Mouse (Mus musculus) hindbrain, postnatal 0 days (tissue): ENCODE data around the gene Rnf216. TPM values are rescaled to one million over a fixed set of nuclear protein-coding genes. Genes with fewer than 3 reads are reported as not detected.

ENCODE experiments used
- ATAC-seq: fragments of 200-750 bp; cut with Nextera tagmentation; 2 replicates; pipeline ENCODE4 v1.8.0; 2017; ENCODE audit warnings: mild to moderate bottlenecking, moderate TSS enrichment, moderate library complexity
- DNase-seq: peaks from one replicate; pipeline ENCODE4 v3.0.0-alpha.2; 2015; ENCODE audit warnings: low spot score
- H3K27ac ChIP-seq: fragments of 300-500 bp; sonication (generic); 2 replicates; pipeline ENCODE4 v1.5.1; 2014; ENCODE audit warnings: mild to moderate bottlenecking
- H3K27me3 ChIP-seq: fragments of 300-500 bp; sonication (generic); 2 replicates; pipeline ENCODE4 v1.6.1; 2014; ENCODE audit warnings: low read length, mixed read lengths; ENCODE audit not compliant: insufficient read depth
- H3K36me3 ChIP-seq: fragments of 300-500 bp; sonication (generic); 2 replicates; pipeline ENCODE4 v1.6.1; 2014; ENCODE audit warnings: low read length, mixed read lengths; ENCODE audit not compliant: insufficient read depth
- H3K4me1 ChIP-seq: fragments of 300-500 bp; sonication (generic); 2 replicates; pipeline ENCODE4 v1.6.1; 2014; ENCODE audit warnings: antibody characterized with exemption, low read length, mixed read lengths; ENCODE audit not compliant: insufficient read depth
- H3K4me2 ChIP-seq: fragments of 300-500 bp; sonication (generic); 2 replicates; pipeline ENCODE4 v1.6.1; 2014; ENCODE audit warnings: low read depth, mild to moderate bottlenecking, low read length, moderate library complexity, mixed read lengths
- H3K4me3 ChIP-seq: fragments of 300-500 bp; sonication (generic); 2 replicates; pipeline ENCODE4 v1.5.1; 2014; ENCODE audit warnings: low read length
- H3K9ac ChIP-seq: fragments of 300-500 bp; sonication (generic); replicated peaks from 2 replicates; pipeline ENCODE4 v1.6.1; 2014; ENCODE audit warnings: mild to moderate bottlenecking, low read length, moderate library complexity, mixed read lengths
- H3K9me3 ChIP-seq: fragments of 300-500 bp; sonication (generic); 2 replicates; pipeline ENCODE4 v1.6.1; 2016; ENCODE audit warnings: low read length, mixed read lengths
- CTCF ChIP-seq: IDR thresholded peaks from 2 replicates; pipeline ENCODE4 v1.5.1; 2016; ENCODE audit warnings: antibody characterized with exemption, control low read depth, low read depth
- WGBS: fragments of 180-500 bp; shearing (Covaris S2); extraction: QIAGEN DNeasy Blood & Tissue Kit; methylation state at CpG from one replicate; pipeline ENCODE4 v1.1.7; 2014; 5-methylcytosine and 5-hydroxymethylcytosine counted together
- polyA plus RNA-seq: library from polyadenylated mRNA; unstranded; fragments of >200 nt; fragmentation: Nextera tagmentation; extraction: Ambion mirVana; gene quantifications from 2 replicates; pipeline ENCODE4 v1.2.1, GENCODE M21; 2015
- total RNA-seq: library from RNA; depleted of rRNA; stranded (reverse); fragments of >200 nt; gene quantifications from 2 replicates; pipeline ENCODE4 v1.2.3, GENCODE M21; 2014

Gene Rnf216
- total and polyA plus RNA-seq, 2 experiments from 2014 or later, result 25.3 to 28.0 TPM

DNA sequence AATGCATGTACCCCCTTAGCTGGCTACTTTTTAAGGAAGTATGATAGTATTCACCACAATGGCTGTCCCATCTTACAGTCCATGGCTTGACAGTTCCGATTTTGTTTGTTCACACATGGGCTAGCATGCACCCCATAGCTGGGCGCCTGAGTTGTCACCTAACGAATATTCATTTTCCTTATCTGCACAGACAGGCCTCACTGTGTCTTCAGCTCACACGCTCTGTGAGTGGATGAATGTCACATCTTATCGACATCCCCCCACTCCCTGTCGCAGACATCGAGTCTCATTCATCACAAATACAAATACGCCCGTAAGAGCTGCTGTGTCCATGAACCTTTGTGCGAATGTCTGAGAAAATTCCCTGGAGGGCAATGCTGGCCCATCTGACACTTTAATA, 128.5 kb downstream of the Rnf216 start:
- no peak for ATAC-seq
- Histone ChIP-seq H3K4me1 (no peaks in the 10 kb centered on the region), H3K4me3 (no peak overlapping the region), H3K9ac (no peak overlapping the region), H3K36me3 (no peaks in the 10 kb centered on the region), H3K9me3 (no peaks in the 10 kb centered on the region), H3K4me2 (no peak overlapping the region), H3K27ac (no peak overlapping the region), H3K27me3 (no peaks in the 10 kb centered on the region)
- TF ChIP-seq CTCF, result no peak
- 70% methylated on average over 10 of the region's 10 CpGs for WGBS
- DNase-seq, result no peak

DNA sequence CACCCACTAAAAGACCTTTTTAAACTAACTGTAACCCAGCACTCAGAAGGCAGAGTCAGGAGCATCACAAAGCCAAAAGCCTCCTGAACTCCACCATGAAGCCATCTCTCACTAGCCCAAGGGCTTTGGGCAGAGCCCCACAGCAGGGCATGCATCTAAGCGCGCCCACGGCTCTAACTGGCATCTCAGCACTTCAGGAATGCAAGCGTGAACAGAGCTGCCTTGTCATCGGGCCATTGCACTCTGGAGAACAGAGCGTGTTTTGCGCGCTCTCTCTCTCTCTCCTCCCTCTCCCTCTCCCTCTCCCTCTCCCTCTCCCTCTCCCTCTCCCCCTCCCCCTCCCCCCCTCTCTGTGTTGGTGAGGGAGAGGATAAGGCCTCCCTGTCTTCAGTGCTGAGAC, 129.6 kb downstream of the Rnf216 start:
- no peaks in the 10 kb centered on the region for H3K4me1 ChIP-seq
- H3K4me2 ChIP-seq, result no peak overlapping the region
- TF ChIP-seq CTCF, result no peak
- H3K27ac ChIP-seq, result no peak overlapping the region
- no peak overlapping the region for H3K9ac ChIP-seq
- H3K27me3 ChIP-seq, result no peaks in the 10 kb centered on the region
- DNase-seq, result no peak
- ATAC-seq, result peak; percentile 15; the same call in 1 of the 2 replicates
- H3K4me3 ChIP-seq, result no peak overlapping the region
- H3K36me3 ChIP-seq, result no peaks in the 10 kb centered on the region
- 46% methylated on average over 8 of the region's 8 CpGs for WGBS
- no peaks in the 10 kb centered on the region for H3K9me3 ChIP-seq

DNA sequence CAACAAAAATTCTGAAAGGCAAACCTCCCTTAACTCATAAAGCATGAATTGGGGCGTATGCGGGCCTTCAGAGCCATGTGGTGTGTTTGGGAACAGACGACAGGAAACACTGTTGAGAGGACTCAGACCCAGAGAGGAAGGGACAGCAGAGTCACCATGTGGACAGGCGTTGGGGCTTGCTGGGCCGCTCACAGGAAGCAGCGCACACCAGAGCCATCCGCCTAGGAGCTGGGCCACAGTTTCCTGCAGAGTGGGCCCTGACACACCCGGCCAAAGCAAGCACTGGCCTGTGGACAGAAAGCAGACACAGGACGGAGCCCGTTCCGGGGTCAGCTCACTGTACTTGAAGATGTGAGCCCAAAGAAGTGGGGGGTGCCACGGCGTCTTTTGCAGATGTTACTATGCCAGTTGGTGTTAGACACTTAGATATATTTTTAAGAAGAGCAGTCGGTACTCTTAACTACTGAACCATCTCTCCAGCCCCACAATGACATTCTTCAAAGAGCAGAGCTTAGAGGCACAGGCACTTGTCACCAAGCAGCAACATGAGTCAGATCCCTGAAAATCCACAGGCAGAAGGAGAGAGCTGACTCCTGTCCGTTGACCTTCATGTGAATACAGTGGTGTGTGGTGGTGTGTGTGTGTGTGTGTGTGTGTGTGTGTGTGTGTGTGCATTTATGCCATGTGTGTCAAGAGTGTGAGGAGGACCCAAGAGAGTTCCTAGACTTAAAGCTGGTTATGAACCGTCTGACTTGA, 130.6 kb downstream of the Rnf216 start:
- H3K27me3 ChIP-seq, result no peaks in the 10 kb centered on the region
- H3K9me3 ChIP-seq, result no peaks in the 10 kb centered on the region
- no peak overlapping the region for H3K27ac ChIP-seq
- DNase-seq (no peak), ATAC-seq (no peak)
- TF ChIP-seq CTCF, result no peak
- H3K4me3 ChIP-seq, result no peak overlapping the region
- no peak overlapping the region for H3K9ac ChIP-seq
- 80% methylated on average over 16 of the region's 16 CpGs for WGBS
- H3K4me1 ChIP-seq, result no peaks in the 10 kb centered on the region
- no peaks in the 10 kb centered on the region for H3K36me3 ChIP-seq
- H3K4me2 ChIP-seq, result no peak overlapping the region

DNA sequence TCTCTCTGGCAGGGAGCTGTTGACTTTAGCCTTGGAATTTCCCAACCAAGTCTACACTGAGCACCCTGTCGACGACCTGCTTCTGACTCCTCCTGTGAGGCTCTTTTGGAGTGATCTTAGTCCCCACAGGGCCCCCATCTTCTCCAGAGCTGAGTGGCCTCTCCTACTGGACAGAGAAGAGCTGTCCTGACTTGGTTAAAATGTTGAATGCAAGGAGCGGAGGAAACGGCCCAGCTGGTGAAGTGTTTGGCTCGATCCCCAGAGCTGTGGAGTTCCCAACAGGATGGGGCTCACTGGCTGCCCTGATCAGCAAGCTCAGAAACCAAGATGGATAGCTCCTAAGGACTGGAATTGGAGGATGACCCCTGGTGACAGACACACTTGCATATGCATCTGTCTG, 136.3 kb downstream of the Rnf216 start:
- Histone ChIP-seq H3K27ac (peak overlapping the region; percentile 50; the same call in 1 of the 2 replicates), H3K9ac (no peak overlapping the region), H3K4me3 (no peak overlapping the region), H3K9me3 (no peaks in the 10 kb centered on the region), H3K4me2 (no peak overlapping the region), H3K36me3 (peaks cover 15% of the 10 kb centered on the region), H3K27me3 (no peaks in the 10 kb centered on the region), H3K4me1 (peaks cover 8% of the 10 kb centered on the region; the same call in 1 of the 2 replicates)
- 28% methylated on average over 5 of the region's 5 CpGs for WGBS
- TF ChIP-seq CTCF, result no peak
- DNase-seq (peak; percentile 65), ATAC-seq (0 out of 2 replicates have a peak, but pooled peaks have one; percentile 34)

DNA sequence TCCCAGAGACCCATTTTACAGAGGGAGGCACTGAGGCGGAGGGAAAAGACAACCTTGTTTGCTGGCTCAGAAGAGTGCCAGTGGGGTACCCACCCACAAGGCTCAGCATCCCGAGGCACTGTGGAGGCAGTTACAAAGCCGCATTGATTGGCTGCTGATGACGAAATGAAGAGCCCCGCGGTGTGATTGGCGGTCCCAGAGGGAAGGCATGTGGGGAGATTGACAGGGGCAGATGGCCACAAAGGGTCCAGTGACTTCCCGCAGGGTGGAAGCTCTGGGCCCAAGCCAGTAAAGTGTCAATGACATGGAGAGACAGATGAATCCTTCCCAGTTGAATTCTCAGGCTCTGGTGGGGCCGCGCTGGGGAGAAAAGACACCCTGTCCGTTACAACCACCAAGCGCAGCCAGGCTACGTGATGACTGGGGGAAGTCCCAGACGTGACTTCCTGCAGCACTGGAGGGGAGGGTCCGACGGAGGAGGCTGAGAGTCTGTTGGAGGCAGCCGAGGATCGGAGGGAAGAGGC, 138.1 kb downstream of the Rnf216 start:
- ATAC-seq (peak; percentile 92), DNase-seq (peak; percentile 87)
- peak overlapping the region; percentile 48; the same call in 1 of the 2 replicates for H3K27ac ChIP-seq
- H3K4me3 ChIP-seq, result no peak overlapping the region; the same call in 1 of the 2 replicates
- no peak for TF ChIP-seq CTCF
- H3K9me3 ChIP-seq, result no peaks in the 10 kb centered on the region
- no peak overlapping the region for H3K9ac ChIP-seq
- 3% methylated on average over 18 of the region's 18 CpGs for WGBS
- H3K27me3 ChIP-seq, result no peaks in the 10 kb centered on the region
- peaks cover 8% of the 10 kb centered on the region; the same call in 1 of the 2 replicates for H3K4me1 ChIP-seq
- peaks cover 34% of the 10 kb centered on the region for H3K36me3 ChIP-seq
- H3K4me2 ChIP-seq, result peak overlapping the region; percentile 21; the same call in 1 of the 2 replicates

DNA sequence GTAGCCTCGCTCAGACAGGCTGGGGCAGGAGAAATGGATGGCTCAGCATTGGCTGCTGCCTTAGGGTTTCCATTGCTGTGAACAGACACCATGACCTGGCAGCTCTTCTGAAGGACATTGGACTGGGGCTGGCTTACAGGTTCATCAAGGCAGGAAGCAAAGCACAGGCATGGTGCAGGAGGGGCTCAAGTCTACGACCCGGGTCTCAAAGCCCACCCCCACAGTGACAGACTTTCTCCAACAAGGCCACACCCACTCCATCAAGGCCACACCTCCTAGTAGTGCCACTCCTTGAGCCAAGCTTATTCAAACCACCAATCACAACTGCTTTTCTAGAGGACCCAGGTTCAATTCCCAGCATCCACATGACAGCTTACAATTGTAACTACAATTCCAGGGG, 138.8 kb downstream of the Rnf216 start:
- H3K4me1 ChIP-seq, result peaks cover 8% of the 10 kb centered on the region; the same call in 1 of the 2 replicates
- H3K4me3 ChIP-seq, result no peak overlapping the region
- no peak overlapping the region for H3K4me2 ChIP-seq
- TF ChIP-seq CTCF, result no peak
- no peak overlapping the region for H3K9ac ChIP-seq
- no peak for ATAC-seq
- no peak for DNase-seq
- peaks cover 36% of the 10 kb centered on the region for H3K36me3 ChIP-seq
- H3K27me3 ChIP-seq, result no peaks in the 10 kb centered on the region
- H3K9me3 ChIP-seq, result no peaks in the 10 kb centered on the region
- 42% methylated on average over 3 of the region's 3 CpGs for WGBS
- H3K27ac ChIP-seq, result no peak overlapping the region; the same call in 1 of the 2 replicates

DNA sequence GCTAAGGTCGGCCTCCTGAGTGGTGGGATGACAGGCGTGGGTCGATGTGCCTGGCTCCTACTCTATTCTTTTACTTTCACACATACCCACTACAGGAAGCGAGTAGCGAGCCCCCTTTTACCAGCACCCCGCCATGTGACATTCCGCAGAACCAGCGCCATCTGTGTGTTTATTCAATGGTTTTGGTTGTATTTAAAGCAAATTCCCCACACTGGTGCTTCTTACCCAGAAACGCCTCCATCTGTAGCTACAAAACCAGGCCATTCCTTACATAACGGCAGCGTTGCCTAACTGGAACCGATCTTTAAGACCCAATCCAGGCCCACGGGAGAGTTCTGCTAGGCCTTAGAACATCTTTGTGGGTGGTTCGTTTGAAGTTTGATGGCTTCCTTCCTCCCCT, 144.4 kb downstream of the Rnf216 start:
- H3K9me3 ChIP-seq, result no peaks in the 10 kb centered on the region
- peaks cover 36% of the 10 kb centered on the region for H3K36me3 ChIP-seq
- ATAC-seq (no peak), DNase-seq (no peak)
- WGBS, result 90% methylated on average over 14 of the region's 14 CpGs
- no peak overlapping the region for H3K9ac ChIP-seq
- no peaks in the 10 kb centered on the region for H3K27me3 ChIP-seq
- H3K27ac ChIP-seq, result no peak overlapping the region
- TF ChIP-seq CTCF, result no peak
- H3K4me2 ChIP-seq, result no peak overlapping the region
- no peak overlapping the region for H3K4me3 ChIP-seq
- peaks cover 13% of the 10 kb centered on the region for H3K4me1 ChIP-seq
